8 mouse cellular contexts compared by ENCODE assay signal in the genomic region with DNA sequence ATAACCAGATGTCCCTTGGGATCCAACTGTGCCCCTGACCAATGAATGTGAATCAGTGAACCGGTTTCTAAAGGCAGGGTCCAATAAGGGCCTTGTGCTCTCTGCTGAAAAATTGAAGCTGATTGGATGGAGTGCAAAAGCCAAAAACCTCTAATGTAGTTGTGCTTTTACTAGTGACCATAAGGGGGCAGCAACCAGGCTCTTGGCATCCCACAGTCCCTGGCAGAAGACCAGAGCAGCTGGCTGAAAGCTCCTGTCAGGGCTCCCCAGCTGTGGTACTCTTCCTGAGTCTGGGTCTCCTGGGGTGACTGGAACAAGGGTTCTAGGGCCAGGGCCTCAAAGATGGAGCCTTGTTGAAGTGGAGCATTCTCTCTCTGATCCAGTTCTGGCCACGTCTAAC. TPM values are rescaled to one million over a fixed set of nuclear protein-coding genes. Genes with fewer than 3 reads are reported as not detected.
DNase-seq lines count a peak whose midpoint lies in the region; ATAC-seq lines count a peak whose summit lies in the region.

No protein-coding gene starts in this region.

- intact Hi-C loops in gastrocnemius, postnatal 14 days (cut with DNase I; ENCODE audit: low total_unique reads) = no loop called here
- intact Hi-C loops in left cerebral cortex, postnatal 14 days (cut with DNase I) = no loop called here

- no peak overlapping the region for H3K9ac ChIP-seq in intestine, embryonic 14.5 days (ENCODE audit: low read length)

- no peak overlapping the region for H3K4me3 ChIP-seq in intestine, embryonic 14.5 days (ENCODE audit: low read depth, low read length)

- peaks cover 32% of the 10 kb centered on the region for H3K4me1 ChIP-seq in intestine, embryonic 14.5 days (replicated peaks; ENCODE audit: control insufficient read depth, insufficient read depth, low read length)

- DNase-seq in cerebellum, adult 11-12 months = peak; percentile 62
- DNase-seq in embryo, embryonic 10.5 days (ENCODE audit: low spot score) = peak; percentile 87
- DNase-seq in gastrocnemius, postnatal 14 days = peak; percentile 92
- peak; percentile 87 for DNase-seq in intestine, embryonic 14.5 days (ENCODE audit: low spot score)
- DNase-seq in left cerebral cortex, postnatal 14 days (ENCODE audit: low spot score in 2 of 2) = peak; percentile 77 to 94
- DNase-seq in mesoderm, embryonic 11.5 days (ENCODE audit: low read depth, low spot score) = peak; percentile 81
- peak; percentile 67 for DNase-seq in right cerebral cortex, postnatal 25 days

- ATAC-seq in cerebellum, adult (ENCODE audit: insufficient number of reproducible peaks, low FRiP score, low TSS enrichment) = no peak
- no peak for ATAC-seq in intestine, embryonic 14.5 days (replicated peaks; ENCODE audit: low FRiP score, low TSS enrichment, low read depth)

- H3K27me3 ChIP-seq in intestine, embryonic 14.5 days (replicated peaks; ENCODE audit: control insufficient read depth, insufficient read depth, low read length) = no peaks in the 10 kb centered on the region

- peaks cover 7% of the 10 kb centered on the region; the same call in 1 of the 2 replicates for H3K36me3 ChIP-seq in intestine, embryonic 14.5 days (ENCODE audit: control insufficient read depth, insufficient read depth, low read length)

- peak overlapping the region; percentile 63 for H3K27ac ChIP-seq in intestine, embryonic 14.5 days (ENCODE audit: low read depth)

- H3K9me3 ChIP-seq in intestine, embryonic 14.5 days (ENCODE audit: control insufficient read depth, low read length) = no peaks in the 10 kb centered on the region

- no peak overlapping the region for H3K4me2 ChIP-seq in intestine, embryonic 14.5 days (ENCODE audit: low read length)

- 24% methylated on average over 2 of the region's 2 CpGs for WGBS in intestine, embryonic 14.5 days

RNA-seq across cellular contexts. Expression of gene Aurkaip1, which starts 2.8 kb away (rescaled TPM):
- total RNA-seq in gastrocnemius, postnatal 14 days (2021) = 10 to 100 TPM; 78.8 to 80.8 TPM
- 133 and 151 TPM in 2 replicates for polyA plus RNA-seq in intestine, embryonic 14.5 days (2014; fragmentation: Nextera tagmentation; extraction: Ambion mirVana)
- 10 to 100 TPM; 83.3 to 84.1 TPM for total RNA-seq in left cerebral cortex, postnatal 14 days (2021)

RNA-seq across cellular contexts. Expression of gene Mxra8, which starts 5.6 kb away (rescaled TPM):
- 10 to 100 TPM; 75.4 to 79.4 TPM for total RNA-seq in gastrocnemius, postnatal 14 days (2021)
- 60.0 and 73.3 TPM in 2 replicates for polyA plus RNA-seq in intestine, embryonic 14.5 days (2014; fragmentation: Nextera tagmentation; extraction: Ambion mirVana)
- total RNA-seq in left cerebral cortex, postnatal 14 days (2021) = 10 to 100 TPM in 1 of 2 experiments, 1 to 10 TPM in 1; 9.0 to 14.0 TPM

RNA-seq across cellular contexts. Expression of gene Dvl1, which starts 13.4 kb away (rescaled TPM):
- 10 to 100 TPM; 88.6 to 89.4 TPM for total RNA-seq in gastrocnemius, postnatal 14 days (2021)
- polyA plus RNA-seq in intestine, embryonic 14.5 days (2014; fragmentation: Nextera tagmentation; extraction: Ambion mirVana) = 7.3 and 7.8 TPM in 2 replicates
- total RNA-seq in left cerebral cortex, postnatal 14 days (2021) = 10 to 100 TPM; 81.5 to 81.6 TPM

RNA-seq across cellular contexts. Expression of gene Ccnl2, which starts 21.5 kb away (rescaled TPM):
- 10 to 100 TPM; 20.6 to 29.0 TPM for total RNA-seq in gastrocnemius, postnatal 14 days (2021)
- polyA plus RNA-seq in intestine, embryonic 14.5 days (2014; fragmentation: Nextera tagmentation; extraction: Ambion mirVana) = 161 and 192 TPM in 2 replicates
- total RNA-seq in left cerebral cortex, postnatal 14 days (2021) = 10 to 100 TPM; 69.5 to 73.5 TPM

RNA-seq across cellular contexts. Expression of gene Tas1r3, which starts 29.3 kb away (rescaled TPM):
- under 1 TPM; 0.10 to 0.13 TPM for total RNA-seq in gastrocnemius, postnatal 14 days (2021)
- polyA plus RNA-seq in intestine, embryonic 14.5 days (2014; fragmentation: Nextera tagmentation; extraction: Ambion mirVana) = 0.38 and 0.43 TPM in 2 replicates
- total RNA-seq in left cerebral cortex, postnatal 14 days (2021) = under 1 TPM; 0.20 to 0.27 TPM

Comparison
In these comparisons a context has a peak if more than half of its experiments do, and no peak if none do; other contexts are left out.
1. RNA of gene Mxra8, which starts 5.6 kb away (total RNA-seq): 75.4 to 79.4 TPM in gastrocnemius, postnatal 14 days; 9.0 to 14.0 TPM in left cerebral cortex, postnatal 14 days; every median in the first group is over 4 times any median in the second.
2. Peak in every context shown above with its lines, with median percentiles within 50 percentile points of each other: DNase-seq.